Mouse (Mus musculus) megakaryocyte, embryonic 14.5 days (primary cell): ENCODE measurements at regions not wholly inside any gene's neighbourhood (a gene's known extent, or its start where the extent isn't known, plus 50 kb on each side); places are given as distances from the start of the nearest gene placed in this dataset.

ENCODE experiments used
- H3K27me3 ChIP-seq: replicated peaks from 2 replicates; pipeline ENCODE3; 2012; ENCODE audit warnings: inconsistent platforms
- H3K36me3 ChIP-seq: replicated peaks from 2 replicates; pipeline ENCODE3; 2012; ENCODE audit warnings: low read length, inconsistent platforms, mixed read lengths
- H3K4me1 ChIP-seq: 2 replicates; pipeline ENCODE4 v1.6.1; 2012; ENCODE audit warnings: inconsistent platforms
- H3K4me3 ChIP-seq: replicated peaks from 2 replicates; pipeline ENCODE3; 2012; ENCODE audit warnings: moderate library complexity, mild to moderate bottlenecking, inconsistent platforms
- H3K9me3 ChIP-seq: 2 replicates; pipeline ENCODE4 v1.6.1; 2012; ENCODE audit warnings: inconsistent platforms
- FLI1 ChIP-seq: IDR thresholded peaks from 2 replicates; pipeline ENCODE4 v1.6.1; 2012; ENCODE audit warnings: low read length, inconsistent platforms, mixed read lengths
- GATA1 ChIP-seq: IDR thresholded peaks from 3 replicates; pipeline ENCODE4 v1.6.1; 2012; ENCODE audit warnings: mixed read lengths, low read length, inconsistent platforms, borderline replicate concordance

- no peak overlapping the region for H3K4me3 ChIP-seq
- H3K36me3 ChIP-seq, result no peaks in the 10 kb centered on the region
- H3K9me3 ChIP-seq, result no peaks in the 10 kb centered on the region
- no peaks in the 10 kb centered on the region for H3K27me3 ChIP-seq
- TF ChIP-seq FLI1 (no peak), GATA1 (no peak)
- H3K4me1 ChIP-seq, result no peaks in the 10 kb centered on the region
These were observed 140.8 kb upstream of the Slit3 start for GRCm38 (mm10) chr11:34980210-34980609.

- no peaks in the 10 kb centered on the region for H3K9me3 ChIP-seq
- no peaks in the 10 kb centered on the region for H3K36me3 ChIP-seq
- no peak for TF ChIP-seq GATA1
- H3K4me3 ChIP-seq, result no peak overlapping the region
- no peaks in the 10 kb centered on the region for H3K27me3 ChIP-seq
- no peaks in the 10 kb centered on the region for H3K4me1 ChIP-seq
These were observed 143.2 kb upstream of the Slit3 start for GRCm38 (mm10) chr11:34977861-34978260.

GRCm38 (mm10) chr11:34975771-34976302 lies 142.4 kb upstream of the Spdl1 start:
- Histone ChIP-seq H3K36me3 (no peaks in the 10 kb centered on the region), H3K27me3 (no peaks in the 10 kb centered on the region), H3K4me1 (no peaks in the 10 kb centered on the region), H3K4me3 (no peak overlapping the region), H3K9me3 (no peaks in the 10 kb centered on the region)
- TF ChIP-seq GATA1, result no peak
- no peak for TF ChIP-seq FLI1

GRCm38 (mm10) chr11:34973467-34973921 lies 140.1 kb upstream of the Spdl1 start:
- Histone ChIP-seq H3K36me3 (no peaks in the 10 kb centered on the region), H3K4me1 (no peaks in the 10 kb centered on the region), H3K4me3 (no peak overlapping the region), H3K27me3 (no peaks in the 10 kb centered on the region), H3K9me3 (no peaks in the 10 kb centered on the region)
- TF ChIP-seq FLI1 (no peak), GATA1 (no peak)

- TF ChIP-seq FLI1 (no peak), GATA1 (no peak)
- H3K4me3 ChIP-seq, result no peak overlapping the region
These were observed 139.6 kb upstream of the Spdl1 start for GRCm38 (mm10) chr11:34973012-34973411.

GRCm38 (mm10) chr11:34959291-34959690 lies 125.8 kb upstream of the Spdl1 start:
- no peaks in the 10 kb centered on the region for H3K36me3 ChIP-seq
- H3K9me3 ChIP-seq, result no peaks in the 10 kb centered on the region
- TF ChIP-seq FLI1 (no peak), GATA1 (no peak)
- no peak overlapping the region for H3K4me3 ChIP-seq
- no peaks in the 10 kb centered on the region for H3K4me1 ChIP-seq
- no peaks in the 10 kb centered on the region for H3K27me3 ChIP-seq

More at GRCm38 (mm10) chr11:34973012-34973411, 139.6 kb upstream of the Spdl1 start:
- Histone ChIP-seq H3K9me3 (no peaks in the 10 kb centered on the region), H3K36me3 (no peaks in the 10 kb centered on the region), H3K27me3 (no peaks in the 10 kb centered on the region), H3K4me1 (no peaks in the 10 kb centered on the region)

- no peaks in the 10 kb centered on the region for H3K9me3 ChIP-seq
- no peaks in the 10 kb centered on the region for H3K36me3 ChIP-seq
- H3K4me3 ChIP-seq, result no peak overlapping the region
- H3K27me3 ChIP-seq, result no peaks in the 10 kb centered on the region
- TF ChIP-seq FLI1, result no peak
- TF ChIP-seq GATA1, result no peak
- H3K4me1 ChIP-seq, result no peaks in the 10 kb centered on the region
These were observed 108.3 kb upstream of the Spdl1 start for GRCm38 (mm10) chr11:34941486-34942456.

GRCm38 (mm10) chr11:34940151-34940550 lies 106.7 kb upstream of the Spdl1 start:
- TF ChIP-seq FLI1, result no peak
- TF ChIP-seq GATA1, result no peak
- no peaks in the 10 kb centered on the region for H3K27me3 ChIP-seq
- no peak overlapping the region for H3K4me3 ChIP-seq
- H3K36me3 ChIP-seq, result no peaks in the 10 kb centered on the region
- no peaks in the 10 kb centered on the region for H3K9me3 ChIP-seq
- no peaks in the 10 kb centered on the region for H3K4me1 ChIP-seq

- TF ChIP-seq FLI1, result no peak
- no peak for TF ChIP-seq GATA1
- Histone ChIP-seq H3K27me3 (no peaks in the 10 kb centered on the region), H3K4me1 (no peaks in the 10 kb centered on the region), H3K4me3 (no peak overlapping the region), H3K36me3 (no peaks in the 10 kb centered on the region), H3K9me3 (no peaks in the 10 kb centered on the region)
These were observed 105.6 kb upstream of the Spdl1 start for GRCm38 (mm10) chr11:34939002-34939401.

- no peaks in the 10 kb centered on the region for H3K9me3 ChIP-seq
- H3K4me1 ChIP-seq, result no peaks in the 10 kb centered on the region
- H3K36me3 ChIP-seq, result no peaks in the 10 kb centered on the region
- no peak for TF ChIP-seq GATA1
- no peak for TF ChIP-seq FLI1
- H3K4me3 ChIP-seq, result no peak overlapping the region
- H3K27me3 ChIP-seq, result no peaks in the 10 kb centered on the region
These were observed 98.8 kb upstream of the Spdl1 start for GRCm38 (mm10) chr11:34932191-34932590.
